17 mouse cellular contexts compared by ENCODE assay signal in genomic region chr11:4437318-4437717, GRCm38 (mm10). TPM values are rescaled to one million over a fixed set of nuclear protein-coding genes. Genes with fewer than 3 reads are reported as not detected.
"Had no signal": no experiment of that assay in that cellular context is flagged by ENCODE, and none has a peak within 500 bp of the region (broad histone marks: within the 10 kb centered on the region; RNA-seq: fewer than 3 reads in every experiment).

No protein-coding gene starts in this region.

- H3K4me3 ChIP-seq: neural tube, embryonic 13.5 days; neural tube, embryonic 15.5 days; stomach, embryonic 15.5 days had no signal

- H3K27ac ChIP-seq: neural tube, embryonic 13.5 days; neural tube, embryonic 15.5 days; stomach, embryonic 15.5 days; stomach, postnatal 0 days had no signal

- H3K4me2 ChIP-seq: neural tube, embryonic 13.5 days; neural tube, embryonic 15.5 days; stomach, embryonic 15.5 days had no signal

- H3K36me3 ChIP-seq: neural tube, embryonic 13.5 days; neural tube, embryonic 15.5 days; stomach, embryonic 15.5 days had no signal

- DNase-seq: right cerebral cortex, adult 18-20 months; right cerebral cortex, postnatal 14 days; right cerebral cortex, postnatal 25 days; right cerebral cortex, postnatal 4 days; spleen, adult 18-20 months; thymus, adult 18-20 months; thymus, adult 2 months; thymus, postnatal 14 days; thymus, postnatal 25 days; thymus, postnatal 36 days; thymus, postnatal 4 days had no signal

- H3K27me3 ChIP-seq: neural tube, embryonic 13.5 days; neural tube, embryonic 15.5 days; stomach, embryonic 15.5 days had no signal

- H3K4me1 ChIP-seq: neural tube, embryonic 13.5 days; neural tube, embryonic 15.5 days had no signal

- H3K9me3 ChIP-seq: neural tube, embryonic 13.5 days; neural tube, embryonic 15.5 days; stomach, embryonic 15.5 days had no signal

- H3K9ac ChIP-seq: neural tube, embryonic 13.5 days; neural tube, embryonic 15.5 days; stomach, embryonic 15.5 days had no signal

RNA-seq across cellular contexts. Expression of gene Hormad2, which starts 3.6 kb away (rescaled TPM):
- polyA plus RNA-seq: neural tube, embryonic 14.5 days; neural tube, embryonic 15.5 days; small intestine, adult 2 months had no signal
